Comparison of ENCODE assay signal across 14 mouse cellular contexts in genomic region chr11:103050153-103050552, GRCm38 (mm10). TPM values are rescaled to one million over a fixed set of nuclear protein-coding genes. Genes with fewer than 3 reads are reported as not detected.
DNase-seq lines count a peak whose midpoint lies in the region; ATAC-seq lines count a peak whose summit lies in the region.
"Had no signal": no experiment of that assay in that cellular context is flagged by ENCODE, and none has a peak within 500 bp of the region (broad histone marks: within the 10 kb centered on the region; RNA-seq: fewer than 3 reads in every experiment).

No protein-coding gene starts in this region.

- intact Hi-C loops in heart, postnatal 10 days (cut with DNase I), result loop anchor here (2.0 kb wide), 1 partner anchor 51 kb away; no protein-coding TSS in a partner anchor

- no peak overlapping the region for H3K4me2 ChIP-seq in heart, embryonic 15.5 days
- H3K4me2 ChIP-seq: forebrain, embryonic 12.5 days; liver, embryonic 13.5 days had no signal

- DNase-seq in heart, postnatal 4 days, result no peak
- DNase-seq in brain, adult 2 months (ENCODE audit: low read depth, low spot score), result peak; percentile 61
- peak; percentile 55 to 64 for DNase-seq in cerebellum, postnatal 25 days
- DNase-seq in heart, postnatal 10 days, result peak; percentile 49 to 51
- no peak for DNase-seq in frontal cortex, postnatal 36 days (ENCODE audit: low spot score in 2 of 2)
- DNase-seq in urinary bladder, postnatal 25 days (ENCODE audit: low spot score), result no peak
- DNase-seq: kidney, adult 9 months; liver, embryonic 13.5 days; lung, postnatal 10 days; retina, postnatal 1 day had no signal

- WGBS in heart, embryonic 15.5 days, result 86% methylated on average over 9 of the region's 9 CpGs

- peaks cover 38% of the 10 kb centered on the region for H3K36me3 ChIP-seq in heart, embryonic 15.5 days

- no peaks in the 10 kb centered on the region for H3K27me3 ChIP-seq in heart, embryonic 15.5 days
- H3K27me3 ChIP-seq: forebrain, embryonic 12.5 days; liver, embryonic 13.5 days had no signal

- H3K4me3 ChIP-seq in heart, embryonic 15.5 days, result no peak overlapping the region
- H3K4me3 ChIP-seq: forebrain, embryonic 12.5 days; liver, embryonic 13.5 days; midbrain, embryonic 10.5 days had no signal

- no peak for ATAC-seq in heart, embryonic 15.5 days (replicated peaks; ENCODE audit: insufficient number of reproducible peaks, insufficient read depth, low FRiP score, low read depth)
- ATAC-seq: hindbrain, postnatal 0 days had no signal

- peaks cover 26% of the 10 kb centered on the region for H3K4me1 ChIP-seq in heart, embryonic 15.5 days (replicated peaks)
- H3K4me1 ChIP-seq: forebrain, embryonic 12.5 days; liver, embryonic 13.5 days; midbrain, embryonic 10.5 days had no signal

- H3K9ac ChIP-seq in heart, embryonic 15.5 days, result no peak overlapping the region
- H3K9ac ChIP-seq: forebrain, embryonic 12.5 days; liver, embryonic 13.5 days had no signal

- H3K27ac ChIP-seq in heart, embryonic 15.5 days, result 0 out of 2 replicates have a peak overlapping the region, but pooled peaks have one; percentile 88
- H3K27ac ChIP-seq: forebrain, embryonic 12.5 days; hindbrain, postnatal 0 days; liver, embryonic 13.5 days; midbrain, embryonic 10.5 days had no signal

- no peaks in the 10 kb centered on the region for H3K9me3 ChIP-seq in heart, embryonic 15.5 days (replicated peaks)
- H3K9me3 ChIP-seq: forebrain, embryonic 12.5 days; liver, embryonic 13.5 days; midbrain, embryonic 10.5 days had no signal

RNA-seq across cellular contexts. Expression of gene Dcakd, which starts 22.0 kb away (rescaled TPM):
- 64.8 and 89.4 TPM in 2 replicates for polyA plus RNA-seq in heart, embryonic 15.5 days (2015; fragmentation: Nextera tagmentation; extraction: Ambion mirVana)
- 10 to 100 TPM; 76.4 to 77.9 TPM for total RNA-seq in heart, postnatal 4 days (2021)
- 10 to 100 TPM; 62.5 to 70.5 TPM for total RNA-seq in heart, postnatal 10 days (2021)

RNA-seq across cellular contexts. Expression of gene Nmt1, which starts 22.2 kb away (rescaled TPM):
- 39.1 and 47.8 TPM in 2 replicates for polyA plus RNA-seq in heart, embryonic 15.5 days (2015; fragmentation: Nextera tagmentation; extraction: Ambion mirVana)
- total RNA-seq in heart, postnatal 4 days (2021), result 10 to 100 TPM; 57.6 to 62.7 TPM
- total RNA-seq in heart, postnatal 10 days (2021), result 10 to 100 TPM; 61.4 to 63.2 TPM

RNA-seq across cellular contexts. Expression of gene Plcd3, which starts 51.3 kb away (rescaled TPM):
- 11.0 and 11.8 TPM in 2 replicates for polyA plus RNA-seq in heart, embryonic 15.5 days (2015; fragmentation: Nextera tagmentation; extraction: Ambion mirVana)
- total RNA-seq in heart, postnatal 4 days (2021), result 10 to 100 TPM; 28.0 to 34.8 TPM
- total RNA-seq in heart, postnatal 10 days (2021), result 10 to 100 TPM; 26.7 to 27.7 TPM

RNA-seq across cellular contexts. Expression of gene Acbd4, which starts 51.3 kb away (rescaled TPM):
- polyA plus RNA-seq in heart, embryonic 15.5 days (2015; fragmentation: Nextera tagmentation; extraction: Ambion mirVana), result 18.5 and 23.7 TPM in 2 replicates
- 10 to 100 TPM; 25.9 to 29.2 TPM for total RNA-seq in heart, postnatal 4 days (2021)
- 10 to 100 TPM; 35.5 to 37.4 TPM for total RNA-seq in heart, postnatal 10 days (2021)

Comparison
In these comparisons a context has a peak if more than half of its experiments do, and no peak if none do; other contexts are left out.
1. DNase-seq: peak in brain, adult 2 months (single experiment), cerebellum, postnatal 25 days (2 of 2) and heart, postnatal 10 days (2 of 2); none in heart, postnatal 4 days (single experiment), frontal cortex, postnatal 36 days (0 of 2) and urinary bladder, postnatal 25 days (single experiment).